Mouse (Mus musculus): ENCODE results near the gene Sh3d19. TPM values are rescaled to one million over a fixed set of nuclear protein-coding genes. Genes with fewer than 3 reads are reported as not detected.
A peak's percentile ranks its signal among the peaks of the same experiment; 100 is the strongest.

The Sh3d19 gene
- total RNA-seq, 2 experiments from 2014 or later: 2.5 to 7.3 TPM

DNA sequence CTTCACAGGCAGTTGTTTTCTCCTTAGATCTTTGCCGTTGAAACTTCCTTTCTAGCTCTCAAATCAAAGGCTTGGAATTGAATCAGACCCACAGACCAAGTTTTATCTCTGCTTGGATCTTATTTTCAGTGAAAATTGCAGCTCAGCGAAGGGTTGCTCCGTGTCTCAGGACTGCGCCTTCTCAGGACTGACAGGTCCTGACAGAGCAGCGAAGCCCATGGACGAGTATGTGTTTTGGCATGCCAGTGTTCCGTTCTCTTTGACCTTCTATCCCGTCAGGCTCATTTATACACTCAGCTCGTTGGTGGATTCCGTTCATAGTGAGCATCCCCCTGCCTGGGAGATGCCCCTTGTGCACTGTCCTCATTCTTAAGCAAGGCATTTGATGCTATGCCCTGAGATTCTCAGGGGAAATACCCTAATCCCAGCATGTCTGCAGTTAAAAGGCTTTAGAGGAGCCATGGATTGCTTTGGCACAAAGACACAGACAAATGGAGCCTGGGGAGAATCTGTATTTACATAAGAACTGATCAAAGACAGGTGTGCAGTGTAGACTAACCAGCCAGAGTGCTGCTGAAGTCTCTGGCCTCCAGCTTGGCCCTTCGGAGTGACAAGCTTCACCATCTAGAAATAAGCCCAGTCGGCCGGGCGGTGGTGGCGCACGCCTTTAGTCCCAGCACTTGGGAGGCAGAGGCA, 148.5 kb downstream of the Sh3d19 start:
- no peak for ATAC-seq (replicated peaks; ENCODE audit: low FRiP score, poor library complexity, severe bottlenecking)

DNA sequence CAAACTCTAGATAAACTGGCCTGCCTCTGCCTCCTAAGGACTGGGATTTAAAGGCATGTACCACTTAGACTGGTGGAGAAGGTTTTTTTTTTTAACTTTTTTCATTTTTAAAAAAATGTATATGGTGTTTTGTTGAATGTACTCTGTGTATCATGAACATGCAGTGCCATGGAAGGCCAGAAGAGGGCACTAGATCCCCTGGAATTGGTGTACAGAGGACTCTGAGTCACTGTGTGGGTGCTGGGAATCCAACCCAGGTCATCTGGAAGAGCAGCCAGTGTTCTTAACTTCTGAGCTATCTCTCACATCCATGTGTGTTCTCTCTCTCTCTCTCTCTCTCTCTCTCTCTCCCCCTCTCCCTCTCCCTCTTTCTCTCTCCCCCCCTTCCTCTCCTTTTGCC, 151.2 kb downstream of the Sh3d19 start:
- ATAC-seq (replicated peaks; ENCODE audit: low FRiP score, poor library complexity, severe bottlenecking): no peak

GRCm38 (mm10) chr3:86123251-86123746, 152.4 kb downstream of the Sh3d19 start:
- no peak for ATAC-seq (replicated peaks; ENCODE audit: low FRiP score, poor library complexity, severe bottlenecking)

DNA sequence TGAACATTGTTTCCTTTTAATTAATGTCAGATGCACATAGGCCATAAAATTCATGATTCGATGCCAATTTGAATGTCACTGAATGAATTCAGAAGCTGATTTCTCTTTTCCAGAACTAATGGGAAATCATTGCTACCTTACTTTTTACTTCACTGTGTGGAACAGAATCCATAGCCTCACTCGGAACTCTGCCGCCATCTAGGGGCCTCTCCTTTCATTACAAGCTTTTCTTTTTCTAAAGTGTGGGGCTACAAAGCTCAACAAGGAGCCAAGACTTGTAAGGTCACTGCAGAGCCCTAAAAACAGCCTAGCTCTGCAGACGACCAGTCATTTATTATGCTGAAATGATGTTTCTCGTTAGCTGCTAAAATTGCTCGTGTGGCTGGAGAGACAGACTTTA, 158.8 kb downstream of the Sh3d19 start:
- ATAC-seq (replicated peaks; ENCODE audit: low FRiP score, poor library complexity, severe bottlenecking): peak; percentile 72

DNA sequence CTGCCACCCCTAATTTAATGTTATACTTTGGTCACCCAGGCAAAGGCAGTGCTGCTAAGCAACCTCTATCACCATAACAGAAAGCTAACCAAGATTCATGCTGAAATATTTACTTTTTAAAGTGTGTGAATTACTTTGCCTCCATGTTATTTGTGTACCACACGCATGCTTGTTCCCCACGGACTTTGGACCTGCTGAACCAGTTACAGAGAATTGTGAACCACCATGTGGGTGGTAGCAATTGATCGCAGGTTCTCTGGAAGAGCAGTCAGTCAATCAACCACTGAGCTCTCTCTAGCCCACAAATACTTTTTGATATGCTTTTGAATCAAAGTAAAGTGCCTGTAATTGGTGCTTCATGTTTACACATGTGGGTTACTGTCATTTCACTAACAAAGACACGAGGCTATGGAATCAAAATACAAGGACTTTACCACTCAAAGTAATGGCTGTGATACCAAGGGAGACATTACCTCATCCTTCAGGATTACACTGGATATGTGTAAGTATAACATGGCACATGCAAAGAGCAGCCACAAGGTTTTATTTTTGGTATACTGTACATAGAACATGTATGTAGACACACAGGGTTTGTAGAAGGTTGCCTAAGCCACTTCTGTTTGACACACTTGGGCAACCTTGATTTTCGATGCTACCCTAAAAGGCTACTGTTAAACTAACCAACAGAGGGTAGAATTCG, 164.2 kb downstream of the Sh3d19 start:
- no peak for ATAC-seq (replicated peaks; ENCODE audit: low FRiP score, poor library complexity, severe bottlenecking)

DNA sequence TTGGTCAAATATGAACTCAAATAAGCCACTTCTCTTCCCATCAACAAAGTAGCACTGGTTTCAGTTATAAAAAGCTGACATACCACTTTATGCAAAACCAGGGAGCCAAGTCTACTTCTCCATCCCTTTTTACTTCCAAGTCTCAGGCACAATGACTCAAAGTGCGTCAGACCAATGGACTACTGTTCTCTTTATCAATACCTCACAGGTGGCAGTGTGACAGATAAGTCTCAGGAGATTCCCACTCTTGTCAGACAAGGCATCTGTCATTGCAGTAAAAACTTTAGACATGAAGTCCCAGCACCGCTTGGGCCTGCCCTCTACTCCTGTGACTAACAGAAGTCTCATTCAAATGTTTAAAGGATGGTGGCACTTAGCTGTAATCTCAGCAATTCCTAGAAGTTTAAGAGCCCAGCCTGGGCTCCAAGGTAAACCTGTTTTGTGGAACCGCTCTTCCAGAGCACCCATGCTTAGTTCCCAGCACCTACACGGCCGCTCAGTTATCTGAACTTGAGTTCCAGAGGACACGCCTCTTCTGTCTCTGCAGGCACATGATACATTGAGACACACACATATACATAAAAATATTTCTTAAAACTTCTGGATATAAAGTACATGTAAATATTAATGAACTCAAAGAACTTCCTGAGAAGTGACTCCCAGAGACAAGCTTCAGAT, 165.1 kb downstream of the Sh3d19 start:
- no peak for ATAC-seq (replicated peaks; ENCODE audit: low FRiP score, poor library complexity, severe bottlenecking)

GRCm38 (mm10) chr3:86136936-86137574, 166.1 kb downstream of the Sh3d19 start:
- no peak for ATAC-seq (replicated peaks; ENCODE audit: low FRiP score, poor library complexity, severe bottlenecking)

- ATAC-seq (replicated peaks; ENCODE audit: low FRiP score, poor library complexity, severe bottlenecking): no peak
Observed at GRCm38 (mm10) chr3:86139660-86140059, 168.8 kb downstream of the Sh3d19 start.

DNA sequence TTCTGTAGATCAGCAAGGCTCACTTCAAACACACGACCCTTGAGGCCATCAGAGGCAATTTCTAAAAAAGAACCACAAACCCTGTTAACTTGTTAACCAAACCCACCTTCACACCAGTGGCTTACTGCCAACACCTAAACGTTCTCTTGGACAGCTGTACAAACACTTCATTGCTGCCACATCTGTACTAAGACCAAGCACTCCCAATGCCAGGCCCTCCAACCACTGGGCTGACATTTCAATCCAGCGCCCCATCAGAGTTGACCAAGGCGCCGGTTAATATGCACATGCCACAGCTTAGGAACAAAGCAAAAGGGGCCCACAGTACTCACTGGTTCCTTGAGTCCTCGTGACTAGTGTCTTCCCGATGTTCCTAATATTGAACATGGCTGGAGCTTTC, 170.5 kb downstream of the Sh3d19 start:
- no peak for ATAC-seq (replicated peaks; ENCODE audit: low FRiP score, poor library complexity, severe bottlenecking)

- ATAC-seq (replicated peaks; ENCODE audit: low FRiP score, poor library complexity, severe bottlenecking): 0 out of 2 replicates have a peak, but pooled peaks have one; percentile 5
Observed at GRCm38 (mm10) chr3:86141886-86142262, 171.0 kb downstream of the Sh3d19 start.

DNA sequence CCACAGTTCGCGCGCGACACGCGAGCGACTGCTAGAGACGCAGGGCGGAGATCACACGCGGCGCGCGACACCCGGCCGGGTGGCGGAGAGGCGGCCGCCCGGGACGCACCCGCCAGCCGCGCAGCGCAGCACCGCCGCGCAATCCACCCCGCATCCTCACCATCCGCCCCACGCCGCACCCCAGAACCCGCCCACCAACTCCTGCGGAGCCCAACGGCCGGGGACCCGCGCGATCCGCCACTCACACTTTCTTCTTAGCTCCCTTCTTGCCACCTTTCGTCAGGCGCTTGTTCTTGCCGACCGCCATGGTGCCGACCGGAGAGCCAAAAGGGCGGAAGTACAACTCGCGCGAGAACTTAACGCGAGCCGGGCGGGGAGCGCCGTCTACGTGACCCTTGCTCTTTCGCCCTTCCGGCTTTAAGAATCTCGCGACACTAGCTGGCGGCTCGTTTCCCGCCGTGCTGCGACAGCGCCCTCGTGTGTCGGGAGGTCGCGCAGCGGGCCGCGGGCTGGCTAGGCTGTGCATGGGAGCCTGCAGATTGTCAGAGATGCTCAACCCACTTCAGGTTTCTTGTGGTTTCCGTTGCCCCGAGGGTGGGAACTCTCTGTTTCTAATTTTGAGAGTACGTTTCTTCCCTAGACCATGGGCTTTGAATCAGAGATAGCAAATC, 171.5 kb downstream of the Sh3d19 start, which contains the start of gene Rps3a1:
Gene Rps3a1, minus strand, starts transcription at position 440 of the 671 bp plus-strand sequence.
- peak; percentile 97 for ATAC-seq (replicated peaks; ENCODE audit: low FRiP score, poor library complexity, severe bottlenecking)

- no peak for ATAC-seq (replicated peaks; ENCODE audit: low FRiP score, poor library complexity, severe bottlenecking)
Observed at GRCm38 (mm10) chr3:86142934-86143317, 172.0 kb downstream of the Sh3d19 start.

- no peak for ATAC-seq (replicated peaks; ENCODE audit: low FRiP score, poor library complexity, severe bottlenecking)
Observed at GRCm38 (mm10) chr3:86143343-86143742, 172.4 kb downstream of the Sh3d19 start.

- no peak for ATAC-seq (replicated peaks; ENCODE audit: low FRiP score, poor library complexity, severe bottlenecking)
Observed at GRCm38 (mm10) chr3:86149063-86149462, 178.2 kb downstream of the Sh3d19 start.

- ATAC-seq (replicated peaks; ENCODE audit: low FRiP score, poor library complexity, severe bottlenecking): no peak
Observed at GRCm38 (mm10) chr3:86149521-86149920, 178.6 kb downstream of the Sh3d19 start.

- no peak for ATAC-seq (replicated peaks; ENCODE audit: low FRiP score, poor library complexity, severe bottlenecking)
Observed at GRCm38 (mm10) chr3:86168841-86169425, 198.0 kb downstream of the Sh3d19 start.

- no peak for ATAC-seq (replicated peaks; ENCODE audit: low FRiP score, poor library complexity, severe bottlenecking)
Observed at GRCm38 (mm10) chr3:86179714-86180113, 208.8 kb downstream of the Sh3d19 start.

All from erythroid progenitor cell, adult 5-6 weeks (primary cell).